Mouse (Mus musculus) liver, embryonic 11.5 days (tissue): Measurements from ENCODE around the gene Gnl1. TPM values are rescaled to one million over a fixed set of nuclear protein-coding genes. Genes with fewer than 3 reads are reported as not detected.

Source experiments
- ATAC-seq: fragments of 200-750 bp; cut with Nextera tagmentation; replicated peaks from 2 replicates; pipeline ENCODE4 v1.8.0; 2017; ENCODE audit warnings: moderate number of reproducible peaks, mild to moderate bottlenecking, moderate TSS enrichment, moderate library complexity; ENCODE audit not compliant: low FRiP score
- DNase-seq: peaks from one replicate; pipeline ENCODE4 v3.0.0-alpha.2; 2017; ENCODE audit warnings: low spot score
- H3K27ac ChIP-seq: fragments of 300-500 bp; sonication (generic); 2 replicates; pipeline ENCODE4 v1.5.1; 2014; ENCODE audit warnings: mild to moderate bottlenecking, low read depth, low read length, control low read depth
- H3K27me3 ChIP-seq: fragments of 300-500 bp; sonication (generic); replicated peaks from 2 replicates; pipeline ENCODE4 v1.6.1; 2014; ENCODE audit warnings: low read length, mixed read lengths; ENCODE audit not compliant: control insufficient read depth, insufficient read depth
- H3K36me3 ChIP-seq: fragments of 300-500 bp; sonication (generic); 2 replicates; pipeline ENCODE4 v1.6.1; 2014; ENCODE audit warnings: mild to moderate bottlenecking, low read length, moderate library complexity, mixed read lengths; ENCODE audit not compliant: control insufficient read depth, insufficient read depth
- H3K4me1 ChIP-seq: fragments of 300-500 bp; sonication (generic); replicated peaks from 2 replicates; pipeline ENCODE4 v1.6.1; 2014; ENCODE audit warnings: low read length, mixed read lengths; ENCODE audit not compliant: control insufficient read depth, insufficient read depth
- H3K4me2 ChIP-seq: fragments of 300-500 bp; sonication (generic); 2 replicates; pipeline ENCODE4 v1.6.1; 2014; ENCODE audit warnings: mild to moderate bottlenecking, control low read depth, moderate library complexity
- H3K4me3 ChIP-seq: fragments of 300-500 bp; sonication (generic); 2 replicates; pipeline ENCODE4 v1.5.1; 2014; ENCODE audit warnings: low read depth, low read length, control low read depth
- H3K9ac ChIP-seq: fragments of 300-500 bp; sonication (generic); 2 replicates; pipeline ENCODE4 v1.6.1; 2014; ENCODE audit warnings: low read depth, low read length, control low read depth
- H3K9me3 ChIP-seq: fragments of 300-500 bp; sonication (generic); 2 replicates; pipeline ENCODE4 v1.6.1; 2016; ENCODE audit warnings: low read length, inconsistent platforms, mixed read lengths; ENCODE audit not compliant: control insufficient read depth
- WGBS: fragments of 180-500 bp; shearing (Covaris S2); extraction: QIAGEN DNeasy Blood & Tissue Kit; methylation state at CpG from one replicate; pipeline ENCODE4 v1.1.7; 2014; 5-methylcytosine and 5-hydroxymethylcytosine counted together
- polyA plus RNA-seq: library from polyadenylated mRNA; unstranded; fragments of >200 nt; fragmentation: Nextera tagmentation; extraction: Ambion mirVana; gene quantifications from 2 replicates; pipeline ENCODE4 v1.2.1, GENCODE M21; 2014

Gene Gnl1
- polyA plus RNA-seq, 1 experiment from 2014 or later, result 35.6 TPM

- no peak for ATAC-seq
- Histone ChIP-seq H3K27ac (no peak overlapping the region), H3K9me3 (peaks cover 5% of the 10 kb centered on the region; the same call in 1 of the 2 replicates), H3K4me3 (no peak overlapping the region), H3K4me2 (no peak overlapping the region), H3K27me3 (no peaks in the 10 kb centered on the region), H3K36me3 (peaks cover 9% of the 10 kb centered on the region), H3K9ac (no peak overlapping the region), H3K4me1 (peaks cover 4% of the 10 kb centered on the region; the same call in 1 of the 2 replicates)
- no peak for DNase-seq
- 87% methylated on average over 5 of the region's 5 CpGs for WGBS
Observed at GRCm38 (mm10) chr17:36017046-36017445, 37.4 kb downstream of the Gnl1 start.

DNA sequence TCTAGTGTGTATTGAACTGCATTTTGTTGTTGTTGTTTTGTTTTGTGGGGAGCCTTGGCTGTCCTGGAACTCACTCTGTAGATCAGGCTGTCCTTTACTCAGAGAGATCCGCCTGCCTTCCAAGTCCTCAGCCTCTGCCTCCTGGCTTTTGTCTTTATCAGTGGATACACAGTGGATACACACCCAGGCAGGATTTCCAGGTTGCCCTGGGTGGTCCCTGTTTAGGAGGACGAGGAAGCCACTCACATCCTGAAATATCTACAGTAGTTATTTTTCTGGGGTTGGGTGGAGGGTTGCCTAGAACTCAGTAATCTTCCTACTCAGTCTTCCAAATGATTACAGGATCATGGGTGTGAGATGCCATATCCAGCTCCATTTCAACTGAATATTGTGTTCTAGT is 39.3 kb downstream of the Gnl1 start:
- 51% methylated on average over 2 of the region's 2 CpGs for WGBS
- peaks cover 9% of the 10 kb centered on the region for H3K36me3 ChIP-seq
- H3K4me3 ChIP-seq, result 0 out of 2 replicates have a peak overlapping the region, but pooled peaks have one; percentile 6
- H3K27me3 ChIP-seq, result no peaks in the 10 kb centered on the region
- ATAC-seq (no peak), DNase-seq (no peak)
- peaks cover 11% of the 10 kb centered on the region for H3K4me1 ChIP-seq
- peak overlapping the region; percentile 23; the same call in 1 of the 2 replicates for H3K27ac ChIP-seq
- peak overlapping the region; percentile 64 for H3K4me2 ChIP-seq
- H3K9me3 ChIP-seq, result peaks cover 5% of the 10 kb centered on the region; the same call in 1 of the 2 replicates
- H3K9ac ChIP-seq, result no peak overlapping the region

GRCm38 (mm10) chr17:36019519-36019918 is 39.9 kb downstream of the Gnl1 start:
- peak overlapping the region; percentile 64 for H3K4me2 ChIP-seq
- peak overlapping the region; percentile 84; the same call in 1 of the 2 replicates for H3K27ac ChIP-seq
- no peaks in the 10 kb centered on the region for H3K27me3 ChIP-seq
- ATAC-seq (no peak), DNase-seq (no peak)
- H3K36me3 ChIP-seq, result peaks cover 5% of the 10 kb centered on the region; the same call in 1 of the 2 replicates
- peaks cover 5% of the 10 kb centered on the region; the same call in 1 of the 2 replicates for H3K9me3 ChIP-seq
- peaks cover 16% of the 10 kb centered on the region for H3K4me1 ChIP-seq
- 61% methylated on average over 3 of the region's 3 CpGs for WGBS
- peak overlapping the region; percentile 37; the same call in 1 of the 2 replicates for H3K9ac ChIP-seq
- peak overlapping the region; percentile 36 for H3K4me3 ChIP-seq

- peak; percentile 79 for ATAC-seq
- H3K9ac ChIP-seq, result peak within 1 kb of the TSS; percentile 37
Observed at GRCm38 (mm10) chr17:36020191-36021073, 40.8 kb downstream of the Gnl1 start, which contains the start of gene H2-T24. Gene H2-T24, minus strand, starts transcription at chr17:36020560.

GRCm38 (mm10) chr17:36021309-36021708 is 41.7 kb downstream of the Gnl1 start:
- DNase-seq (no peak), ATAC-seq (peak; percentile 19; the same call in 1 of the 2 replicates)
- Histone ChIP-seq H3K36me3 (peaks cover 2% of the 10 kb centered on the region; the same call in 1 of the 2 replicates), H3K4me3 (peak overlapping the region; percentile 6; the same call in 1 of the 2 replicates), H3K27me3 (no peaks in the 10 kb centered on the region), H3K9me3 (peaks cover 6% of the 10 kb centered on the region), H3K4me1 (peaks cover 20% of the 10 kb centered on the region), H3K27ac (peak overlapping the region; percentile 84; the same call in 1 of the 2 replicates), H3K9ac (no peak overlapping the region), H3K4me2 (peak overlapping the region; percentile 64)
- WGBS, result 86% methylated on average over 1 of the region's 1 CpGs

More at GRCm38 (mm10) chr17:36020191-36021073, 40.8 kb downstream of the Gnl1 start, which contains the start of gene H2-T24:
- Histone ChIP-seq H3K27me3 (no peaks in the 10 kb centered on the region), H3K36me3 (peaks cover 2% of the 10 kb centered on the region; the same call in 1 of the 2 replicates), H3K4me3 (peak within 1 kb of the TSS; percentile 36), H3K4me1 (peaks cover 18% of the 10 kb centered on the region), H3K27ac (peak within 1 kb of the TSS; percentile 84), H3K9me3 (peaks cover 5% of the 10 kb centered on the region; the same call in 1 of the 2 replicates), H3K4me2 (peak within 1 kb of the TSS; percentile 64)
- 20% methylated on average over 15 of the region's 15 CpGs for WGBS
- DNase-seq, result peak; percentile 69

GRCm38 (mm10) chr17:36022098-36022497 is 42.4 kb downstream of the Gnl1 start:
- Histone ChIP-seq H3K27ac (no peak overlapping the region), H3K9ac (no peak overlapping the region), H3K4me3 (no peak overlapping the region), H3K9me3 (peaks cover 9% of the 10 kb centered on the region), H3K27me3 (no peaks in the 10 kb centered on the region), H3K4me2 (no peak overlapping the region), H3K4me1 (peaks cover 20% of the 10 kb centered on the region), H3K36me3 (no peaks in the 10 kb centered on the region; the same call in 1 of the 2 replicates)
- 94% methylated on average over 9 of the region's 9 CpGs for WGBS
- ATAC-seq (no peak), DNase-seq (no peak)

GRCm38 (mm10) chr17:36022922-36023321 is 43.3 kb downstream of the Gnl1 start:
- DNase-seq, result no peak
- 89% methylated on average over 6 of the region's 6 CpGs for WGBS
- Histone ChIP-seq H3K27me3 (no peaks in the 10 kb centered on the region), H3K27ac (no peak overlapping the region), H3K36me3 (no peaks in the 10 kb centered on the region; the same call in 1 of the 2 replicates), H3K4me1 (peaks cover 20% of the 10 kb centered on the region), H3K9ac (no peak overlapping the region), H3K4me3 (no peak overlapping the region), H3K4me2 (no peak overlapping the region), H3K9me3 (peaks cover 9% of the 10 kb centered on the region)
- ATAC-seq, result no peak

GRCm38 (mm10) chr17:36023710-36024654 is 44.3 kb downstream of the Gnl1 start:
- H3K4me1 ChIP-seq, result peaks cover 20% of the 10 kb centered on the region
- peaks cover 9% of the 10 kb centered on the region for H3K9me3 ChIP-seq
- DNase-seq, result no peak
- no peak overlapping the region for H3K9ac ChIP-seq
- 60% methylated on average over 9 of the region's 9 CpGs for WGBS
- peak overlapping the region; percentile 26 for H3K4me2 ChIP-seq
- no peak overlapping the region for H3K4me3 ChIP-seq
- ATAC-seq, result 0 out of 2 replicates have a peak, but pooled peaks have one; percentile 42
- H3K27ac ChIP-seq, result 0 out of 2 replicates have a peak overlapping the region, but pooled peaks have one; percentile 42
- H3K36me3 ChIP-seq, result no peaks in the 10 kb centered on the region; the same call in 1 of the 2 replicates
- no peaks in the 10 kb centered on the region for H3K27me3 ChIP-seq
